Mouse (Mus musculus) heart, adult 18-20 months (tissue): ENCODE measurements around the gene Mapk13. TPM values are rescaled to one million over a fixed set of nuclear protein-coding genes. Genes with fewer than 3 reads are reported as not detected.
"Not testable (repeated sequence)": the region's sequence is repeated elsewhere in the genome, so short reads cannot be mapped to it uniquely, and the experiment has no call there.

Experiments used
- DNase-seq, 2 experiments: peaks; one replicate each; pipeline ENCODE4 v3.0.0; 2021 to 2022; ENCODE audit warnings: mixed read lengths in 1 of 2
- long read RNA-seq, 2 experiments: library from polyadenylated mRNA; stranded (forward); transcript quantifications; one replicate each; pipeline ENCODE4 v2.0.0; 2021
- total RNA-seq, 2 experiments: library from RNA; stranded (reverse); gene quantifications; 2 replicates each; pipeline ENCODE4 v1.2.3; 2021

The Mapk13 gene
- total RNA-seq = under 1 TPM in 1 of 2 experiments, not detected in 1; 0.46 TPM
- long read RNA-seq, experiment 1, partial matches to known transcripts = 1 of 1 reads
- long read RNA-seq, experiment 1, other reads (novel, unspliced or antisense) = 0 of 1 reads
- long read RNA-seq, experiment 2 = 0 reads

- DNase-seq = peak; percentile 24 to 36
These were observed at the start of gene Mapk13 for GRCm38 (mm10) chr17:28769121-28769874. Gene Mapk13, plus strand, starts transcription at chr17:28769297.

- no peak for DNase-seq
These were observed 43.3 kb upstream of the Mapk13 start, which contains the start of gene AC170998.1 for GRCm38 (mm10) chr17:28725783-28726182. Gene AC170998.1, plus strand, starts transcription at chr17:28726083.

GRCm38 (mm10) chr17:28727511-28727910, 41.6 kb upstream of the Mapk13 start:
- DNase-seq = not testable (repeated sequence)

GRCm38 (mm10) chr17:28735317-28736105, 33.6 kb upstream of the Mapk13 start:
- no peak for DNase-seq

- DNase-seq = no peak
These were observed 32.6 kb upstream of the Mapk13 start for GRCm38 (mm10) chr17:28736486-28736885.

- peak in 1 of 2 experiments; percentile 42 for DNase-seq
These were observed 31.1 kb upstream of the Mapk13 start for GRCm38 (mm10) chr17:28737973-28738372.

- no peak for DNase-seq
These were observed 29.9 kb upstream of the Mapk13 start for GRCm38 (mm10) chr17:28739244-28739643.

GRCm38 (mm10) chr17:28743145-28743866, 25.8 kb upstream of the Mapk13 start:
- DNase-seq = peak in 1 of 2 experiments; percentile 59

GRCm38 (mm10) chr17:28743916-28744315, 25.2 kb upstream of the Mapk13 start:
- no peak for DNase-seq

DNA sequence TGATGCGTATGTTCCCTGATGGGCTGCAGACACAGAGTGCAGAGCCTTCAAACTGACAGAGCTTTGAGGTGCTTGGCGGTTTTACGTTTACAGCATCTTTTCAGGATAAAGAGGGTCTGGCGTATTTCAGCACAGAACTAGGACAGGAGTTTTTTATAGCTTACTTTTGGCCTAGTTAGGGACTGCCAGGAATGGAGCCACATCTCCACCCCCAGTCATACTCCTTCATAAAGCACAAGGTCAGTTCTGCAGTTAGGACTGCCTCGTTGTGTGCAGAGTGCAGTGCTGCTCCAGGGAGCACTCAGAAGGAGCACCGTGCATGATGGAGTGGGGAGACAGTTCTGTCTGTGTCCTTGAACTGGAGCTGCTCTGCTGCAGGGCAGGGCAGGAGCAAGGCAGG, 23.3 kb upstream of the Mapk13 start:
- DNase-seq = peak; percentile 33 to 56

GRCm38 (mm10) chr17:28748001-28748400, 21.1 kb upstream of the Mapk13 start:
- DNase-seq = no peak

- DNase-seq = peak; percentile 36 to 55
These were observed 18.5 kb upstream of the Mapk13 start for GRCm38 (mm10) chr17:28750580-28750979.

- no peak for DNase-seq
These were observed 12.7 kb upstream of the Mapk13 start for GRCm38 (mm10) chr17:28756447-28756846.

- DNase-seq = no peak
These were observed 11.6 kb upstream of the Mapk13 start for GRCm38 (mm10) chr17:28757470-28757869.

DNA sequence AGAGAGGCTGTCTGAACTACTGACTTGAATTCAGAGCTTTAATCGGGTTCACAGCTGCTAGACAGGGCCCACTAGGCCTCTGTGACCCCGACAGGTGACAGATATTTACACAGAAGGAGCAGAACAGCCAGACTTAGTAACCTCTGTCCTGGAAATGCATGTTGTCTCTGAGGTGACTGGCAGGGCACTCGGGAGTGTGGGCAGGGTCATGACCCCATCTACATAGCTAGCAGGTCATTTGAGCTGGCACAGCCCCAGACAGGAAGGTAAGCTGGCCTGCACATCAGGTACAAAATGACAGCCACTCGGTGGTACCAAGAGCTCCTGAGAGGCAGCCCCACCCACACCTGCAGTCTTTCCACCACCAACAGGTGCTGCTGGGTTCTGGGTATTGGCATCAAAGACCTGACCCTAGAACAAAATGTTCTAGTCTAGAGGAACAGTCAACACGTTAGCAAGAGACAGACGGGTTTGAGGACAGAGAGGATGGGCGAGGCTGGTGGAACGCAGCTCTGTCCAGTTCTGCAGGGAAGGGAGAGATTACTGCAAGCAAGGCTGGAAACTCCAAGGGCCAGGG, 8.3 kb upstream of the Mapk13 start:
- no peak for DNase-seq

- peak; percentile 77 to 87 for DNase-seq
These were observed 7.2 kb upstream of the Mapk13 start for GRCm38 (mm10) chr17:28761871-28762270.

GRCm38 (mm10) chr17:28766203-28766602, 2.9 kb upstream of the Mapk13 start:
- DNase-seq = no peak

GRCm38 (mm10) chr17:28766781-28767515, 2.1 kb upstream of the Mapk13 start:
- DNase-seq = no peak

DNA sequence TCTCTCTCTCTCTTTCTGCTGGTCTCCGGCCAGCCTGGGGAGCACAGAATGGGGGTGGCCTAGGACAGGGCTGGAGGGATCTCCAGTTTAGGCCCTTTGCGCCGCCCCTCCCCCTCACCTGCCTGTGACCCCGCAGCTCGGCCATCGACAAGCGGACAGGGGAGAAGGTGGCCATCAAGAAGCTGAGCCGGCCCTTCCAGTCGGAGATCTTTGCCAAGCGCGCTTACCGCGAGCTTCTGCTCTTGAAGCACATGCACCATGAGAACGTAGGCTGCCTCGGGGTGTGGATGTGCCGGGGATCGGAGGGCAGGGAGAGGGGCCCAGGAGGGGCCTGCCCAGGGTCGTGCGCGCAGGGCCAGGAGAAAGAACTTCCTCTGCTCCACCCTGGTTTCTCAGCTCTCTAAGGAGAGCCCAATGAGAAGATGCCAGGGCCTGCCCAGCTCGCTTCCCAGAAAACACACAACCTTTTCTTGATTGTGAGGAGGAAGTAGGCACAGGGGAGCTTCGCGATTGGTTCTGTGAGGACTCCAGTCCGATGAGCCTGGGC, 851 bp downstream of the Mapk13 start:
- peak in 1 of 2 experiments; percentile 23 for DNase-seq

- DNase-seq = no peak
These were observed 2.2 kb downstream of the Mapk13 start for GRCm38 (mm10) chr17:28771289-28771688.

DNA sequence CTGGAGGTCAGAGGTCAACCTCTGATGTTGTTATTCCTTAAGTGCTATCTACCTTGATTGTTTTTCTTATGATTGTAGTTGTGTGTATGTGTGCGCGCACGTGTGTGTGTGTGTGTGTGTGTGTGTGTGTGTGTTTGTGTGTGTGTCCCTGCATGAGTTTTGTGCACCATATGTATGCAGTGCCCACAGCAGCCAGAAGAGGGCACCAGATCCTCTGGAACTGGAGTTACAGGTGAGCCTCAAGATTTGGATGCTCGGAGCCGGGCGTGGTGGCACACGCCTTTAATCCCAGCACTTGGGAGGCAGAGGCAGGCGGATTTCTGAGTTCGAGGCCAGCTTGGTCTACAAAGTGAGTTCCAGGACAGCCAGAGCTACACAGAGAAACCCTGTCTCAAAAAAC, 5.2 kb downstream of the Mapk13 start:
- not testable (repeated sequence) for DNase-seq
